Mouse (Mus musculus) layer of hippocampus, postnatal 14 days (tissue): ENCODE measurements at regions not wholly inside any gene's neighbourhood (a gene's known extent, or its start where the extent isn't known, plus 50 kb on each side); places are given as distances from the start of the nearest gene placed in this dataset.

ENCODE experiments used
- DNase-seq, 2 experiments: peaks; one replicate each; pipeline ENCODE4 v3.0.0; 2021 to 2022; ENCODE audit warnings: low spot score in 2 of 2, mixed read lengths in 1 of 2
- microRNA-seq, 2 experiments: library from miRNA; unstranded; fragments of <30 nt; microRNA quantifications; one replicate each; pipeline ENCODE4 v1.2.0; 2021

DNA sequence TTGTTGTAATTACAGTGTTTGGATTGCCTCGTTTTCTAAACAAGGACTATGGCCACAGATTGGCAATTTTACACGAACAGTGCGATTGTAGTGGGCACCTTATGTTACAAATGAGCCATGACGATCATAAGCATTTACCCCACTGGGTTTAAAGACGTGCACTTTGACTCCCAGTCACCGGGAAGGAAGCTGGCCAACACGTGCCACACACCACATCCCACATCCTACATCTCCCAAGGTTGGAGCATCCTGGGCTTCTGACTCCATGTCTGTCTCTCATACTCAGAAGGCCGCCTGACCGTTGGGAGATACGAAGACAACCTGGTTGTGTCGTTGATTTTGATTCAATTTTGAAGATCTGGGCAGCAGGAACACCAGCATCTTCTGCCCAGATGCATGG, 159.8 kb upstream of the Tshz3 start:
- DNase-seq: no peak

DNA sequence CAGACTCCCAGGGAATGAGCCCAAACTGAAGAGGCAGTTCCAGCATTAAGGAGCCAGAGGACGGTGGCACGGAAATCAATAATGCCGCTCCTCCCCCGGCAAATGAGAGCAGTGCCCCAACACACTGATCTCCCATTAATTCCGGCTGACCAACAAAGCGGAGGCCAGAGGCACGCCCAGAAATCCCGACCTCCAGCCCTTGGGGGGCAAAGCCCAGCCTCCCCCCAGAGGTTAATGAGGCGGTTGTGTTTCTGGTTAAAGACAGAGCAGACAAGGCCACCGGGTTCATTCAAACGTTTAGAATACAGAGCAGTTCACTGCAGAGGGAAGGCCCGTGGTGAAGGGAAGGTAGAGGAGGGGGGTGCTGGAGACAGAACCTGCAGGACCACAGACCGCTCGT, 149.9 kb upstream of the Tshz3 start:
- DNase-seq: no peak

- DNase-seq: no peak
These were observed 149.5 kb upstream of the Tshz3 start for GRCm38 (mm10) chr7:36548440-36548839.

DNA sequence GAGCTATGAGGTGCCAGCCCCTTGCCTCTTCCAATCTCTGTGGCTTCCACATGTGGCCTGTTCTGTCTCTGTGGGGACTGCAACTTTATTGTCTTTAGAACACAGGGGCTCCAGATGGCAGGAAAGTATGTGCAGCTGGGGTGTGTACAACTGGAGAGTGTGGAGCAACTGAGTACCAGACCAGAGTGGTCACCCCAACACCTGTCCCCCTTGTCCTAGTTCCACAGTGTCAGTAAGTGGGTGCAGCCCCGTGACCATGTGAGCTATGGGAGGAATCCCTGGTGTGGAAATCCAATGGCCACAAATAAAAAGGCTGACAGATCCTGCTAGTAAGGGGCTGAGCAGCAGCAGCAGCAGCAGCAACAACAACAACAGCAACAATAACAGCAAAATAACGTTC, 126.9 kb upstream of the Tshz3 start:
- no peak for DNase-seq

DNA sequence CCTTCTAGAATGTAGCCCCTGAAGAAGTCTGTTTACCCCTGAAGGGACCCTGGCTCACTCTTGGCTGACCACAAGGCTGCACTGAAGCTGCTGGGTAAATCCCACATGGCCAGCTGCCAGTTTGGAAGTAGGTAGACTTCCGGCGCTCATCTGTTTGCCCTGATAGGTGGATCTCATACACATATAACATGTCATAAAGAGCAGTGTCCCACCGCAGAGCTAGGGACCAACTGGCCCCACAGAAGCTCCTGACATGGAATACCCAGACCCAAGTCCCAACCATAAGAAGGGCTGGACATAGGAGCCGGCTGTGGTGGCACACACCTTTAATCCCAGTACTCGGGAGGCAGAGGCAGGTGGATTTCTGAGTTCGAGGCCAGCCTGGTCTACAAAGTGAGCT, 115.8 kb upstream of the Tshz3 start:
- no peak for DNase-seq

- no peak for DNase-seq
These were observed 112.9 kb upstream of the Tshz3 start for GRCm38 (mm10) chr7:36585014-36585413.

- no peak for DNase-seq
These were observed 106.4 kb upstream of the Tshz3 start for GRCm38 (mm10) chr7:36591496-36591895.

GRCm38 (mm10) chr7:36596630-36597301, 101.2 kb upstream of the Tshz3 start:
- DNase-seq: no peak

- no peak for DNase-seq
These were observed 92.8 kb upstream of the Tshz3 start for GRCm38 (mm10) chr7:36605026-36605698.

- DNase-seq: no peak
These were observed 77.7 kb upstream of the Tshz3 start for GRCm38 (mm10) chr7:36620256-36620655.

DNA sequence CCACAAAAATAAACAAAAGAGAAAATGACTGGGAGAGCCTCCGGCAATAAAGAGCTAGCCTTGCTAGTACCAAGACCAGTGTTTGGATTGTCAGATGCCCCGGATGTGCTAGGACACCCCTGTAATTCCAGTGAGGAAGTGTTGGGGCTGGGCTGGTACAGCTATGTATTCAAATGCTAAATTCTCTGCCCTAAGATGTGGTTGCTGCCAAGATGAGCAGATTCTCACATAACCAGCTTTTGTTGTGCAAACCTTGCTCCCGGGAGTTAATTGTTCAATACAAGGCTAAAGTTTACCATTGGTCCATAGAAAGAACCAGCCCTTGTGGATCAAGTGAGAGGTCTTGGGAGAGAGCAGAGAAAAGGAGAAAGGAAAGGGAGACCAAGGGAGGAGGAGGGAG, 53.7 kb upstream of the Tshz3 start:
- no peak for DNase-seq

Small RNA genes in the stretch of these regions (microRNA-seq; reads per million reads assigned to microRNA genes)
- gene Gm25247: 0 reads per million in 2 experiments
